20 mouse cellular contexts compared by ENCODE assay signal in genomic region chr8:85074167-85074566, GRCm38 (mm10). TPM values are rescaled to one million over a fixed set of nuclear protein-coding genes. Genes with fewer than 3 reads are reported as not detected.
DNase-seq lines count a peak whose midpoint lies in the region; ATAC-seq and TF ChIP-seq lines count a peak whose summit lies in the region.
"Had no signal": no experiment of that assay in that cellular context is flagged by ENCODE, and none has a peak within 500 bp of the region (broad histone marks: within the 10 kb centered on the region; RNA-seq: fewer than 3 reads in every experiment).

No protein-coding gene starts in this region.

- no peak for TF ChIP-seq EP300 in liver, postnatal 0 days (IDR thresholded peaks at IDR 0.05; ENCODE audit: low read depth)

- H3K4me3 ChIP-seq in liver, embryonic 11.5 days (ENCODE audit: low read depth, low read length), result peak overlapping the region; percentile 4; the same call in 1 of the 2 replicates
- H3K4me3 ChIP-seq in liver, postnatal 0 days (ENCODE audit: low read depth, low read length), result no peak overlapping the region
- peak overlapping the region; percentile 94; the same call in 1 of the 2 replicates for H3K4me3 ChIP-seq in E14TG2a.4 (replicated peaks; ENCODE audit: low read length)
- no peak overlapping the region for H3K4me3 ChIP-seq in liver, embryonic 15.5 days (replicated peaks)
- H3K4me3 ChIP-seq: embryonic facial prominence, embryonic 12.5 days; forebrain, embryonic 12.5 days; hindbrain, embryonic 15.5 days had no signal

- ATAC-seq in liver, embryonic 11.5 days (replicated peaks; ENCODE audit: low FRiP score), result no peak
- ATAC-seq in liver, postnatal 0 days, result no peak
- ATAC-seq in liver, embryonic 15.5 days (ENCODE audit: insufficient read depth), result no peak
- ATAC-seq: forebrain, postnatal 0 days had no signal

- peak; percentile 40 for DNase-seq in cerebellum, adult 9-10 months
- no peak for DNase-seq in cerebellum, postnatal 4 days (ENCODE audit: low spot score in 2 of 2)
- DNase-seq in liver, embryonic 11.5 days (ENCODE audit: low spot score), result no peak
- no peak for DNase-seq in liver, postnatal 0 days
- no peak for DNase-seq in retina, postnatal 1 day
- DNase-seq: adrenal gland, adult 2 months; adrenal gland, postnatal 25 days; B cell, adult 2 months; cerebellum, adult 18-20 months; cerebellum, postnatal 10 days; forebrain, postnatal 0 days; gastrocnemius, postnatal 14 days; heart, postnatal 10 days; heart, postnatal 4 days had no signal

- no peak overlapping the region for H3K27ac ChIP-seq in liver, embryonic 11.5 days (ENCODE audit: low read depth, low read length)
- no peak overlapping the region for H3K27ac ChIP-seq in liver, postnatal 0 days (ENCODE audit: low read depth)
- H3K27ac ChIP-seq in liver, embryonic 15.5 days (replicated peaks), result 0 out of 2 replicates have a peak overlapping the region, but pooled peaks have one; percentile 73
- H3K27ac ChIP-seq: embryonic facial prominence, embryonic 12.5 days; forebrain, embryonic 12.5 days; hindbrain, embryonic 15.5 days had no signal

- peaks cover 29% of the 10 kb centered on the region for H3K4me1 ChIP-seq in liver, embryonic 11.5 days (replicated peaks; ENCODE audit: control insufficient read depth, insufficient read depth, low read length)
- peaks cover 16% of the 10 kb centered on the region for H3K4me1 ChIP-seq in liver, postnatal 0 days (ENCODE audit: insufficient read depth)
- H3K4me1 ChIP-seq in E14TG2a.4 (replicated peaks; ENCODE audit: low read depth, low read length), result peaks cover 49% of the 10 kb centered on the region
- H3K4me1 ChIP-seq in liver, embryonic 15.5 days (replicated peaks), result peaks cover 83% of the 10 kb centered on the region
- H3K4me1 ChIP-seq: embryonic facial prominence, embryonic 12.5 days had no signal

- H3K9ac ChIP-seq in liver, embryonic 11.5 days (ENCODE audit: low read depth, low read length), result no peak overlapping the region
- H3K9ac ChIP-seq in liver, postnatal 0 days (replicated peaks), result no peak overlapping the region
- no peak overlapping the region for H3K9ac ChIP-seq in liver, embryonic 15.5 days
- H3K9ac ChIP-seq: embryonic facial prominence, embryonic 12.5 days; forebrain, embryonic 12.5 days; forebrain, postnatal 0 days; hindbrain, embryonic 15.5 days had no signal

- TF ChIP-seq CTCF in liver, postnatal 0 days (IDR thresholded peaks at IDR 0.05; ENCODE audit: low read depth), result no peak
- TF ChIP-seq CTCF in E14TG2a.4 (conservative IDR thresholded peaks at IDR 0.05; ENCODE audit: low read length), result no peak

- no peaks in the 10 kb centered on the region for H3K9me3 ChIP-seq in liver, embryonic 11.5 days (ENCODE audit: control insufficient read depth, low read length)
- no peaks in the 10 kb centered on the region for H3K9me3 ChIP-seq in liver, postnatal 0 days (ENCODE audit: low read length)
- H3K9me3 ChIP-seq in E14TG2a.4 (ENCODE audit: low read length), result no peaks in the 10 kb centered on the region
- H3K9me3 ChIP-seq in liver, embryonic 15.5 days (replicated peaks), result no peaks in the 10 kb centered on the region
- H3K9me3 ChIP-seq: embryonic facial prominence, embryonic 12.5 days; forebrain, embryonic 12.5 days; hindbrain, embryonic 15.5 days had no signal

- no peaks in the 10 kb centered on the region for H3K27me3 ChIP-seq in liver, embryonic 11.5 days (replicated peaks; ENCODE audit: control insufficient read depth, insufficient read depth, low read length)
- H3K27me3 ChIP-seq in liver, postnatal 0 days (ENCODE audit: insufficient read depth, low read length), result no peaks in the 10 kb centered on the region
- no peaks in the 10 kb centered on the region for H3K27me3 ChIP-seq in E14TG2a.4 (ENCODE audit: insufficient read depth, low read length)
- H3K27me3 ChIP-seq in liver, embryonic 15.5 days, result no peaks in the 10 kb centered on the region
- H3K27me3 ChIP-seq: embryonic facial prominence, embryonic 12.5 days; forebrain, embryonic 12.5 days; hindbrain, embryonic 15.5 days had no signal

- H3K36me3 ChIP-seq in liver, embryonic 11.5 days (ENCODE audit: control insufficient read depth, insufficient read depth, low read length), result peaks cover 32% of the 10 kb centered on the region
- H3K36me3 ChIP-seq in liver, postnatal 0 days (replicated peaks; ENCODE audit: insufficient read depth, low read length), result peaks cover 35% of the 10 kb centered on the region
- peaks cover 65% of the 10 kb centered on the region for H3K36me3 ChIP-seq in E14TG2a.4 (ENCODE audit: insufficient read depth, low read length)
- H3K36me3 ChIP-seq in liver, embryonic 15.5 days (replicated peaks), result peaks cover 55% of the 10 kb centered on the region

- H3K4me2 ChIP-seq in liver, embryonic 11.5 days, result no peak overlapping the region
- no peak overlapping the region for H3K4me2 ChIP-seq in liver, postnatal 0 days (ENCODE audit: low read depth, low read length)
- H3K4me2 ChIP-seq in liver, embryonic 15.5 days, result no peak overlapping the region
- H3K4me2 ChIP-seq: embryonic facial prominence, embryonic 12.5 days; forebrain, embryonic 12.5 days; hindbrain, embryonic 15.5 days had no signal

- WGBS in liver, embryonic 11.5 days, result 84% methylated on average over 10 of the region's 10 CpGs
- WGBS in liver, postnatal 0 days (ENCODE audit: insufficient replicate concordance), result 75% methylated on average over 10 of the region's 10 CpGs
- 79% methylated on average over 10 of the region's 10 CpGs for WGBS in liver, embryonic 15.5 days (ENCODE audit: insufficient replicate concordance)

RNA-seq across cellular contexts. Expression of gene Dhps, which starts 2.6 kb away (rescaled TPM):
- 72.5 and 73.8 TPM in 2 replicates for polyA plus RNA-seq in liver, embryonic 11.5 days (2014; fragmentation: Nextera tagmentation; extraction: Ambion mirVana)
- polyA plus RNA-seq in liver, postnatal 0 days (2015; fragmentation: Nextera tagmentation; extraction: Ambion mirVana), result 24.8 and 27.7 TPM in 2 replicates
- 28.4 and 28.7 TPM in 2 replicates for polyA plus RNA-seq in liver, embryonic 15.5 days (2015; fragmentation: Nextera tagmentation; extraction: Ambion mirVana)

RNA-seq across cellular contexts. Expression of gene Wdr83os, which starts 6.4 kb away (rescaled TPM):
- 103 and 105 TPM in 2 replicates for polyA plus RNA-seq in liver, embryonic 11.5 days (2014; fragmentation: Nextera tagmentation; extraction: Ambion mirVana)
- 63.5 and 66.8 TPM in 2 replicates for polyA plus RNA-seq in liver, postnatal 0 days (2015; fragmentation: Nextera tagmentation; extraction: Ambion mirVana)
- polyA plus RNA-seq in liver, embryonic 15.5 days (2015; fragmentation: Nextera tagmentation; extraction: Ambion mirVana), result 55.6 and 58.5 TPM in 2 replicates

RNA-seq across cellular contexts. Expression of gene Gm5741, which starts 6.4 kb away (rescaled TPM):
- polyA plus RNA-seq in liver, embryonic 11.5 days (2014; fragmentation: Nextera tagmentation; extraction: Ambion mirVana), result not detected in 2 replicates
- polyA plus RNA-seq in liver, postnatal 0 days (2015; fragmentation: Nextera tagmentation; extraction: Ambion mirVana), result not detected in 2 replicates
- 0.45 TPM in 1 of 2 replicates, not detected in the other for polyA plus RNA-seq in liver, embryonic 15.5 days (2015; fragmentation: Nextera tagmentation; extraction: Ambion mirVana)
- polyA plus RNA-seq: adrenal gland, adult 2 months; embryonic facial prominence, embryonic 12.5 days; heart, embryonic 14.5 days had no signal

RNA-seq across cellular contexts. Expression of gene Wdr83, which starts 6.9 kb away (rescaled TPM):
- polyA plus RNA-seq in liver, embryonic 11.5 days (2014; fragmentation: Nextera tagmentation; extraction: Ambion mirVana), result 46.4 and 50.4 TPM in 2 replicates
- 17.6 and 18.4 TPM in 2 replicates for polyA plus RNA-seq in liver, postnatal 0 days (2015; fragmentation: Nextera tagmentation; extraction: Ambion mirVana)
- polyA plus RNA-seq in liver, embryonic 15.5 days (2015; fragmentation: Nextera tagmentation; extraction: Ambion mirVana), result 21.6 and 26.5 TPM in 2 replicates

RNA-seq across cellular contexts. Expression of gene Man2b1, which starts 8.9 kb away (rescaled TPM):
- 38.6 and 40.3 TPM in 2 replicates for polyA plus RNA-seq in liver, embryonic 11.5 days (2014; fragmentation: Nextera tagmentation; extraction: Ambion mirVana)
- 42.6 and 44.6 TPM in 2 replicates for polyA plus RNA-seq in liver, postnatal 0 days (2015; fragmentation: Nextera tagmentation; extraction: Ambion mirVana)
- polyA plus RNA-seq in liver, embryonic 15.5 days (2015; fragmentation: Nextera tagmentation; extraction: Ambion mirVana), result 29.9 and 33.2 TPM in 2 replicates

Comparison
In these comparisons a context has a peak if more than half of its experiments do, and no peak if none do; other contexts are left out.
1. H3K4me3 ChIP-seq: peak in liver, embryonic 11.5 days (single experiment) and E14TG2a.4 (single experiment); none in liver, postnatal 0 days (single experiment) and liver, embryonic 15.5 days (single experiment).